Mouse (Mus musculus): Measurements from ENCODE around the gene Sh3bp4. TPM values are rescaled to one million over a fixed set of nuclear protein-coding genes. Genes with fewer than 3 reads are reported as not detected.

Gene Sh3bp4
- polyA plus RNA-seq, 1 experiment, result 8.6 TPM

- WGBS, result 45% methylated on average over 15 of the region's 15 CpGs
- TF ChIP-seq CTCF (IDR thresholded peaks at IDR 0.05; ENCODE audit: borderline replicate concordance, insufficient read depth, low read depth, low read length) (no peak), POLR2A (IDR thresholded peaks at IDR 0.05; ENCODE audit: borderline replicate concordance, insufficient read depth, low read length) (no peak)
Measured at GRCm38 (mm10) chr1:89071371-89072142, 1.3 kb downstream of the Sh3bp4 start.

GRCm38 (mm10) chr1:89072143-89072990, 2.2 kb downstream of the Sh3bp4 start:
- no peak for DNase-seq
- Histone ChIP-seq H3K27ac (ENCODE audit: insufficient read depth, low read length) (no peak overlapping the region), H3K4me3 (replicated peaks; ENCODE audit: insufficient read depth, low read depth, low read length) (no peak overlapping the region), H3K4me1 (ENCODE audit: control insufficient read depth, insufficient read depth, low read length) (no peaks in the 10 kb centered on the region; the same call in 1 of the 2 replicates), H3K27me3 (ENCODE audit: control insufficient read depth, insufficient read depth, low read length) (no peaks in the 10 kb centered on the region)
- no peak for TF ChIP-seq POLR2A (IDR thresholded peaks at IDR 0.05; ENCODE audit: borderline replicate concordance, insufficient read depth, low read length)
- TF ChIP-seq CTCF (IDR thresholded peaks at IDR 0.05; ENCODE audit: borderline replicate concordance, insufficient read depth, low read depth, low read length), result no peak
- 54% methylated on average over 14 of the region's 14 CpGs for WGBS

More at GRCm38 (mm10) chr1:89071371-89072142, 1.3 kb downstream of the Sh3bp4 start:
- H3K4me1 ChIP-seq (ENCODE audit: control insufficient read depth, insufficient read depth, low read length), result no peaks in the 10 kb centered on the region; the same call in 1 of the 2 replicates
- DNase-seq, result no peak
- no peaks in the 10 kb centered on the region for H3K27me3 ChIP-seq (ENCODE audit: control insufficient read depth, insufficient read depth, low read length)
- H3K27ac ChIP-seq (ENCODE audit: insufficient read depth, low read length), result no peak overlapping the region
- peak overlapping the region; percentile 50 for H3K4me3 ChIP-seq (replicated peaks; ENCODE audit: insufficient read depth, low read depth, low read length)

- no peak for DNase-seq
- Histone ChIP-seq H3K4me3 (replicated peaks; ENCODE audit: insufficient read depth, low read depth, low read length) (no peak overlapping the region), H3K27me3 (ENCODE audit: control insufficient read depth, insufficient read depth, low read length) (no peaks in the 10 kb centered on the region), H3K4me1 (ENCODE audit: control insufficient read depth, insufficient read depth, low read length) (no peaks in the 10 kb centered on the region; the same call in 1 of the 2 replicates), H3K27ac (ENCODE audit: insufficient read depth, low read length) (no peak overlapping the region)
- 94% methylated on average over 5 of the region's 5 CpGs for WGBS
- TF ChIP-seq CTCF (IDR thresholded peaks at IDR 0.05; ENCODE audit: borderline replicate concordance, insufficient read depth, low read depth, low read length) (no peak), POLR2A (IDR thresholded peaks at IDR 0.05; ENCODE audit: borderline replicate concordance, insufficient read depth, low read length) (no peak)
Measured at GRCm38 (mm10) chr1:89073291-89073846, 3.2 kb downstream of the Sh3bp4 start.

GRCm38 (mm10) chr1:89074678-89075077, 4.5 kb downstream of the Sh3bp4 start:
- Histone ChIP-seq H3K27ac (ENCODE audit: insufficient read depth, low read length) (no peak overlapping the region), H3K27me3 (ENCODE audit: control insufficient read depth, insufficient read depth, low read length) (no peaks in the 10 kb centered on the region), H3K4me3 (replicated peaks; ENCODE audit: insufficient read depth, low read depth, low read length) (no peak overlapping the region), H3K4me1 (ENCODE audit: control insufficient read depth, insufficient read depth, low read length) (no peaks in the 10 kb centered on the region)
- DNase-seq, result no peak
- WGBS, result 94% methylated on average over 6 of the region's 6 CpGs
- TF ChIP-seq CTCF (IDR thresholded peaks at IDR 0.05; ENCODE audit: borderline replicate concordance, insufficient read depth, low read depth, low read length), result no peak

GRCm38 (mm10) chr1:89075120-89075519, 4.9 kb downstream of the Sh3bp4 start:
- 65% methylated on average over 8 of the region's 8 CpGs for WGBS
- Histone ChIP-seq H3K4me1 (ENCODE audit: control insufficient read depth, insufficient read depth, low read length) (no peaks in the 10 kb centered on the region), H3K4me3 (replicated peaks; ENCODE audit: insufficient read depth, low read depth, low read length) (no peak overlapping the region), H3K27ac (ENCODE audit: insufficient read depth, low read length) (no peak overlapping the region), H3K27me3 (ENCODE audit: control insufficient read depth, insufficient read depth, low read length) (no peaks in the 10 kb centered on the region)
- DNase-seq, result no peak
- TF ChIP-seq CTCF (IDR thresholded peaks at IDR 0.05; ENCODE audit: borderline replicate concordance, insufficient read depth, low read depth, low read length) (no peak), POLR2A (IDR thresholded peaks at IDR 0.05; ENCODE audit: borderline replicate concordance, insufficient read depth, low read length) (no peak)

- WGBS, result 95% methylated on average over 9 of the region's 9 CpGs
- Histone ChIP-seq H3K27me3 (ENCODE audit: control insufficient read depth, insufficient read depth, low read length) (no peaks in the 10 kb centered on the region), H3K27ac (ENCODE audit: insufficient read depth, low read length) (no peak overlapping the region), H3K4me1 (ENCODE audit: control insufficient read depth, insufficient read depth, low read length) (no peaks in the 10 kb centered on the region), H3K4me3 (replicated peaks; ENCODE audit: insufficient read depth, low read depth, low read length) (no peak overlapping the region)
- DNase-seq, result no peak
- no peak for TF ChIP-seq CTCF (IDR thresholded peaks at IDR 0.05; ENCODE audit: borderline replicate concordance, insufficient read depth, low read depth, low read length)
Measured at GRCm38 (mm10) chr1:89076777-89077176, 6.6 kb downstream of the Sh3bp4 start.

GRCm38 (mm10) chr1:89078240-89078639, 8.0 kb downstream of the Sh3bp4 start:
- no peaks in the 10 kb centered on the region for H3K4me1 ChIP-seq (ENCODE audit: control insufficient read depth, insufficient read depth, low read length)
- TF ChIP-seq CTCF (IDR thresholded peaks at IDR 0.05; ENCODE audit: borderline replicate concordance, insufficient read depth, low read depth, low read length), result no peak
- no peak overlapping the region for H3K27ac ChIP-seq (ENCODE audit: insufficient read depth, low read length)
- H3K4me3 ChIP-seq (replicated peaks; ENCODE audit: insufficient read depth, low read depth, low read length), result no peak overlapping the region
- 66% methylated on average over 2 of the region's 2 CpGs for WGBS
- H3K27me3 ChIP-seq (ENCODE audit: control insufficient read depth, insufficient read depth, low read length), result no peaks in the 10 kb centered on the region
- DNase-seq, result no peak
